Mouse (Mus musculus) testis, adult 2 months (tissue): ENCODE measurements around the gene Pik3r2.

ENCODE experiments used
- CTCF ChIP-seq: fragments of 200-500 bp; IDR thresholded peaks from 2 replicates; pipeline ENCODE4 v1.5.1; 2012; ENCODE audit warnings: low read depth, mild to moderate bottlenecking, inconsistent platforms, low read length, moderate library complexity; ENCODE audit not compliant: control insufficient read depth, insufficient read depth, insufficient replicate concordance
- POLR2A ChIP-seq: fragments of 200-500 bp; IDR thresholded peaks from 2 replicates; pipeline ENCODE4 v1.6.1; 2012; ENCODE audit warnings: low read depth, mild to moderate bottlenecking, inconsistent platforms, low read length, moderate library complexity; ENCODE audit not compliant: control insufficient read depth

- TF ChIP-seq CTCF: no peak
- TF ChIP-seq POLR2A: no peak
These were observed 20.0 kb upstream of the Pik3r2 start for GRCm38 (mm10) chr8:70796403-70797080.
